Mouse (Mus musculus): ENCODE measurements around the gene Igsf10. TPM values are rescaled to one million over a fixed set of nuclear protein-coding genes. Genes with fewer than 3 reads are reported as not detected.
"Not testable (repeated sequence)": the region's sequence is repeated elsewhere in the genome, so short reads cannot be mapped to it uniquely, and the experiment has no call there.

Gene Igsf10
- total RNA-seq (2021) = 1 to 10 TPM; 1.3 to 4.3 TPM
- long read RNA-seq, experiment 1 = 0 reads
- long read RNA-seq, experiment 2, full-length matches to known transcripts = 1 of 1 reads
- long read RNA-seq, experiment 2, partial matches to known transcripts = 0 of 1 reads
- long read RNA-seq, experiment 2, other reads (novel, unspliced or antisense) = 0 of 1 reads

- intact Hi-C loops (cut with DNase I) = no loop called here
- Histone ChIP-seq H3K27ac (peak within 1 kb of the TSS; percentile 82), H3K4me3 (peak within 1 kb of the TSS; percentile 71)
- TF ChIP-seq CTCF (IDR thresholded peaks at IDR 0.05) = no peak
- DNase-seq = peak; percentile 51
Measured at GRCm38 (mm10) chr3:59344065-59344905, at the start of gene Igsf10. TSS of gene Igsf10 (minus strand) at chr3:59344394.

- no peak overlapping the region for H3K4me3 ChIP-seq
- intact Hi-C loops (cut with DNase I) = no loop called here
- no peak for TF ChIP-seq CTCF (IDR thresholded peaks at IDR 0.05)
- H3K27ac ChIP-seq = no peak overlapping the region
- no peak for DNase-seq
Measured at GRCm38 (mm10) chr3:59385553-59385952, 41.4 kb upstream of the Igsf10 start.

- intact Hi-C loops (cut with DNase I) = no loop called here
- DNase-seq = no peak
- TF ChIP-seq CTCF (IDR thresholded peaks at IDR 0.05) = no peak
- H3K4me3 ChIP-seq = no peak overlapping the region
- no peak overlapping the region for H3K27ac ChIP-seq
Measured at GRCm38 (mm10) chr3:59385000-59385399, 40.8 kb upstream of the Igsf10 start.

GRCm38 (mm10) chr3:59384321-59384720 is 40.1 kb upstream of the Igsf10 start:
- DNase-seq = no peak
- no peak overlapping the region for H3K4me3 ChIP-seq
- TF ChIP-seq CTCF (IDR thresholded peaks at IDR 0.05) = no peak
- no peak overlapping the region for H3K27ac ChIP-seq
- intact Hi-C loops (cut with DNase I) = no loop called here

- intact Hi-C loops (cut with DNase I); DNase-seq; H3K27ac ChIP-seq; H3K4me3 ChIP-seq: not testable (repeated sequence)
Measured at GRCm38 (mm10) chr3:59378791-59379190, 34.6 kb upstream of the Igsf10 start.

GRCm38 (mm10) chr3:59361895-59362294 is 17.7 kb upstream of the Igsf10 start:
- intact Hi-C loops (cut with DNase I) = no loop called here
- TF ChIP-seq CTCF (IDR thresholded peaks at IDR 0.05) = no peak
- no peak for DNase-seq
- no peak overlapping the region for H3K4me3 ChIP-seq
- no peak overlapping the region for H3K27ac ChIP-seq

GRCm38 (mm10) chr3:59360102-59360501 is 15.9 kb upstream of the Igsf10 start:
- intact Hi-C loops (cut with DNase I) = no loop called here
- Histone ChIP-seq H3K27ac (no peak overlapping the region), H3K4me3 (no peak overlapping the region)
- no peak for TF ChIP-seq CTCF (IDR thresholded peaks at IDR 0.05)
- no peak for DNase-seq

GRCm38 (mm10) chr3:59354156-59354555 is 10.0 kb upstream of the Igsf10 start:
- H3K4me3 ChIP-seq = no peak overlapping the region
- peak; percentile 37 for DNase-seq
- no peak overlapping the region for H3K27ac ChIP-seq
- intact Hi-C loops (cut with DNase I) = no loop called here
- TF ChIP-seq CTCF (IDR thresholded peaks at IDR 0.05) = no peak

GRCm38 (mm10) chr3:59351768-59352167 is 7.6 kb upstream of the Igsf10 start:
- H3K4me3 ChIP-seq = no peak overlapping the region
- DNase-seq = no peak
- H3K27ac ChIP-seq = no peak overlapping the region
- intact Hi-C loops (cut with DNase I) = no loop called here
- no peak for TF ChIP-seq CTCF (IDR thresholded peaks at IDR 0.05)

GRCm38 (mm10) chr3:59343026-59343425 is 1.2 kb downstream of the Igsf10 start:
- peak; percentile 69 for DNase-seq
- intact Hi-C loops (cut with DNase I) = no loop called here
- no peak for TF ChIP-seq CTCF (IDR thresholded peaks at IDR 0.05)
- Histone ChIP-seq H3K27ac (peak overlapping the region; percentile 82), H3K4me3 (peak overlapping the region; percentile 71)

- no peak for TF ChIP-seq CTCF (IDR thresholded peaks at IDR 0.05)
- intact Hi-C loops (cut with DNase I) = no loop called here
- no peak for DNase-seq
- Histone ChIP-seq H3K27ac (0 out of 2 replicates have a peak overlapping the region, but pooled peaks have one; percentile 3), H3K4me3 (peak overlapping the region; percentile 71)
Measured at GRCm38 (mm10) chr3:59341647-59342427, 2.4 kb downstream of the Igsf10 start.

- no peak overlapping the region for H3K27ac ChIP-seq
- H3K4me3 ChIP-seq = no peak overlapping the region
- intact Hi-C loops (cut with DNase I) = loop anchor here (5.0 kb wide), 1 partner anchor 234 kb away; no protein-coding TSS in a partner anchor
- no peak for DNase-seq
- no peak for TF ChIP-seq CTCF (IDR thresholded peaks at IDR 0.05)
Measured at GRCm38 (mm10) chr3:59328526-59328925, 15.7 kb downstream of the Igsf10 start.
